Mouse (Mus musculus): ENCODE results near the gene Defb19. TPM values are rescaled to one million over a fixed set of nuclear protein-coding genes. Genes with fewer than 3 reads are reported as not detected.
A peak's percentile ranks its signal among the peaks of the same experiment; 100 is the strongest.

Gene Defb19
- not detected in 2 replicates for polyA plus RNA-seq (2016; fragmentation: Nextera tagmentation; extraction: Ambion mirVana)

GRCm38 (mm10) chr2:152580107-152580506 lies at the start of gene Defb19:
Gene Defb19 (minus strand): TSS chr2:152580312.
- no peaks in the 10 kb centered on the region for H3K36me3 ChIP-seq
- no peaks in the 10 kb centered on the region for H3K9me3 ChIP-seq
- no peaks in the 10 kb centered on the region for H3K4me1 ChIP-seq
- H3K27me3 ChIP-seq (replicated peaks): no peaks in the 10 kb centered on the region
- ATAC-seq (ENCODE audit: low FRiP score, low read depth): no peak
- no peak within 1 kb of the TSS for H3K9ac ChIP-seq
- H3K4me2 ChIP-seq (replicated peaks): no peak within 1 kb of the TSS
- WGBS: 74% methylated on average over 7 of the region's 7 CpGs
- no peak within 1 kb of the TSS for H3K27ac ChIP-seq
- H3K4me3 ChIP-seq: no peak within 1 kb of the TSS

- ATAC-seq (ENCODE audit: low FRiP score, low read depth): no peak
- Histone ChIP-seq H3K9ac (no peak overlapping the region), H3K36me3 (no peaks in the 10 kb centered on the region), H3K27ac (no peak overlapping the region), H3K4me2 (replicated peaks) (no peak overlapping the region), H3K4me1 (peaks cover 8% of the 10 kb centered on the region), H3K27me3 (replicated peaks) (peaks cover 46% of the 10 kb centered on the region), H3K4me3 (no peak overlapping the region), H3K9me3 (no peaks in the 10 kb centered on the region)
- 87% methylated on average over 6 of the region's 6 CpGs for WGBS
Observed at GRCm38 (mm10) chr2:152629904-152630303, 49.8 kb upstream of the Defb19 start.

- peaks cover 43% of the 10 kb centered on the region for H3K27me3 ChIP-seq (replicated peaks)
- no peak for ATAC-seq (ENCODE audit: low FRiP score, low read depth)
Observed at GRCm38 (mm10) chr2:152629239-152629638, 49.1 kb upstream of the Defb19 start.

GRCm38 (mm10) chr2:152628066-152628465 lies 48.0 kb upstream of the Defb19 start:
- peaks cover 42% of the 10 kb centered on the region for H3K27me3 ChIP-seq (replicated peaks)
- H3K4me2 ChIP-seq (replicated peaks): no peak overlapping the region
- H3K27ac ChIP-seq: no peak overlapping the region
- no peak overlapping the region for H3K4me3 ChIP-seq
- no peaks in the 10 kb centered on the region for H3K9me3 ChIP-seq
- 40% methylated on average over 17 of the region's 17 CpGs for WGBS
- no peaks in the 10 kb centered on the region for H3K36me3 ChIP-seq
- peaks cover 8% of the 10 kb centered on the region for H3K4me1 ChIP-seq
- no peak overlapping the region for H3K9ac ChIP-seq
- no peak for ATAC-seq (ENCODE audit: low FRiP score, low read depth)

More at GRCm38 (mm10) chr2:152629239-152629638, 49.1 kb upstream of the Defb19 start:
- 65% methylated on average over 3 of the region's 3 CpGs for WGBS
- no peak overlapping the region for H3K4me3 ChIP-seq
- no peak overlapping the region for H3K9ac ChIP-seq
- peaks cover 8% of the 10 kb centered on the region for H3K4me1 ChIP-seq
- no peaks in the 10 kb centered on the region for H3K36me3 ChIP-seq
- H3K27ac ChIP-seq: no peak overlapping the region
- H3K9me3 ChIP-seq: no peaks in the 10 kb centered on the region
- H3K4me2 ChIP-seq (replicated peaks): no peak overlapping the region

- H3K9ac ChIP-seq: no peak within 1 kb of the TSS; the same call in 1 of the 2 replicates
- H3K9me3 ChIP-seq: no peaks in the 10 kb centered on the region
- H3K36me3 ChIP-seq: no peaks in the 10 kb centered on the region
- H3K27ac ChIP-seq: no peak within 1 kb of the TSS
- H3K4me3 ChIP-seq: peak within 1 kb of the TSS; percentile 30
- ATAC-seq (ENCODE audit: low FRiP score, low read depth): 0 out of 2 replicates have a peak, but pooled peaks have one; percentile 17
- H3K27me3 ChIP-seq (replicated peaks): peaks cover 42% of the 10 kb centered on the region
- H3K4me1 ChIP-seq: peaks cover 8% of the 10 kb centered on the region
- WGBS: 1% methylated on average over 59 of the region's 59 CpGs
- peak within 1 kb of the TSS; percentile 63 for H3K4me2 ChIP-seq (replicated peaks)
Observed at GRCm38 (mm10) chr2:152626774-152627591, 46.9 kb upstream of the Defb19 start, which contains the start of gene Rem1. Gene Rem1 (plus strand): TSS chr2:152626951.

- Histone ChIP-seq H3K4me1 (peaks cover 8% of the 10 kb centered on the region), H3K27ac (no peak overlapping the region), H3K36me3 (no peaks in the 10 kb centered on the region), H3K4me2 (replicated peaks) (no peak overlapping the region), H3K27me3 (replicated peaks) (peaks cover 42% of the 10 kb centered on the region), H3K9me3 (no peaks in the 10 kb centered on the region), H3K9ac (no peak overlapping the region), H3K4me3 (no peak overlapping the region)
- 9% methylated on average over 1 of the region's 1 CpGs for whole genome bisulfite sequencing
- ATAC-seq (ENCODE audit: low FRiP score, low read depth): no peak
Observed at GRCm38 (mm10) chr2:152625256-152625655, 45.1 kb upstream of the Defb19 start.

- H3K9me3 ChIP-seq: no peaks in the 10 kb centered on the region
- 83% methylated on average over 2 of the region's 2 CpGs for WGBS
- no peak for ATAC-seq (ENCODE audit: low FRiP score, low read depth)
- peaks cover 40% of the 10 kb centered on the region for H3K27me3 ChIP-seq (replicated peaks)
- H3K9ac ChIP-seq: no peak overlapping the region
- no peak overlapping the region for H3K4me2 ChIP-seq (replicated peaks)
- no peak overlapping the region for H3K27ac ChIP-seq
- H3K4me3 ChIP-seq: no peak overlapping the region
- H3K4me1 ChIP-seq: peaks cover 8% of the 10 kb centered on the region
- H3K36me3 ChIP-seq: no peaks in the 10 kb centered on the region
Observed at GRCm38 (mm10) chr2:152624566-152624965, 44.5 kb upstream of the Defb19 start.

- ATAC-seq (ENCODE audit: low FRiP score, low read depth): no peak
- H3K27me3 ChIP-seq (replicated peaks): peaks cover 24% of the 10 kb centered on the region
- H3K9me3 ChIP-seq: no peaks in the 10 kb centered on the region
- no peak within 1 kb of the TSS for H3K4me2 ChIP-seq (replicated peaks)
- H3K4me1 ChIP-seq: peaks cover 8% of the 10 kb centered on the region
- no peak within 1 kb of the TSS for H3K4me3 ChIP-seq
- no peak within 1 kb of the TSS for H3K9ac ChIP-seq
- H3K36me3 ChIP-seq: no peaks in the 10 kb centered on the region
- WGBS: 76% methylated on average over 7 of the region's 7 CpGs
- H3K27ac ChIP-seq: no peak within 1 kb of the TSS
Observed at GRCm38 (mm10) chr2:152622953-152623352, 42.8 kb upstream of the Defb19 start, which contains the start of gene Defb25. Gene Defb25 (minus strand): TSS chr2:152623053.

- 82% methylated on average over 13 of the region's 13 CpGs for WGBS
- Histone ChIP-seq H3K4me2 (replicated peaks) (no peak overlapping the region), H3K9me3 (no peaks in the 10 kb centered on the region), H3K9ac (no peak overlapping the region), H3K36me3 (no peaks in the 10 kb centered on the region), H3K4me3 (no peak overlapping the region), H3K27me3 (replicated peaks) (peaks cover 16% of the 10 kb centered on the region), H3K4me1 (peaks cover 6% of the 10 kb centered on the region), H3K27ac (no peak overlapping the region)
- ATAC-seq (ENCODE audit: low FRiP score, low read depth): no peak
Observed at GRCm38 (mm10) chr2:152622151-152622550, 42.0 kb upstream of the Defb19 start.

- Histone ChIP-seq H3K9me3 (no peaks in the 10 kb centered on the region), H3K27me3 (replicated peaks) (no peaks in the 10 kb centered on the region; the same call in 1 of the 2 replicates)
- WGBS: 71% methylated on average over 9 of the region's 9 CpGs
Observed at GRCm38 (mm10) chr2:152620367-152621134, 40.4 kb upstream of the Defb19 start.

GRCm38 (mm10) chr2:152617374-152617773 lies 37.3 kb upstream of the Defb19 start:
- Histone ChIP-seq H3K27ac (no peak overlapping the region), H3K27me3 (replicated peaks) (no peaks in the 10 kb centered on the region), H3K9ac (no peak overlapping the region), H3K36me3 (no peaks in the 10 kb centered on the region), H3K4me3 (no peak overlapping the region), H3K4me1 (no peaks in the 10 kb centered on the region), H3K4me2 (replicated peaks) (no peak overlapping the region), H3K9me3 (no peaks in the 10 kb centered on the region)
- ATAC-seq (ENCODE audit: low FRiP score, low read depth): no peak
- WGBS: 58% methylated on average over 5 of the region's 5 CpGs

More at GRCm38 (mm10) chr2:152620367-152621134, 40.4 kb upstream of the Defb19 start:
- ATAC-seq (ENCODE audit: low FRiP score, low read depth): no peak
- no peak overlapping the region for H3K9ac ChIP-seq
- H3K4me1 ChIP-seq: no peaks in the 10 kb centered on the region
- no peak overlapping the region for H3K4me3 ChIP-seq
- H3K27ac ChIP-seq: no peak overlapping the region
- H3K4me2 ChIP-seq (replicated peaks): no peak overlapping the region
- H3K36me3 ChIP-seq: no peaks in the 10 kb centered on the region

- H3K27me3 ChIP-seq (replicated peaks): no peaks in the 10 kb centered on the region
- no peaks in the 10 kb centered on the region for H3K36me3 ChIP-seq
- WGBS: 85% methylated on average over 6 of the region's 6 CpGs
- no peak overlapping the region for H3K9ac ChIP-seq
- no peak overlapping the region for H3K27ac ChIP-seq
- H3K4me1 ChIP-seq: no peaks in the 10 kb centered on the region
- no peak overlapping the region for H3K4me3 ChIP-seq
- no peaks in the 10 kb centered on the region for H3K9me3 ChIP-seq
- no peak overlapping the region for H3K4me2 ChIP-seq (replicated peaks)
- ATAC-seq (ENCODE audit: low FRiP score, low read depth): no peak
Observed at GRCm38 (mm10) chr2:152616470-152616869, 36.4 kb upstream of the Defb19 start.

All from neural tube, embryonic 12.5 days (tissue).